Mouse (Mus musculus) limb, embryonic 12.5 days (tissue): ENCODE data around the gene Rad21l. TPM values are rescaled to one million over a fixed set of nuclear protein-coding genes. Genes with fewer than 3 reads are reported as not detected.

Source experiments
- polyA plus RNA-seq: library from polyadenylated mRNA; unstranded; fragments of >200 nt; fragmentation: Nextera tagmentation; extraction: Ambion mirVana; gene quantifications from 2 replicates; pipeline ENCODE4 v1.2.1, GENCODE M21; 2016

Rad21l gene
- polyA plus RNA-seq, 1 experiment from 2014 or later = not detected

Other genes with a start within 250 kb of the Rad21l start
- not detected in 2 replicates for gene 4921509C19Rik, start 192.4 kb downstream of the Rad21l start, polyA plus RNA-seq
- 279 and 285 TPM in 2 replicates for gene Nsfl1c, start 174.4 kb downstream of the Rad21l start, polyA plus RNA-seq
- gene Fkbp1a, start 126.0 kb downstream of the Rad21l start, polyA plus RNA-seq = 420 and 428 TPM in 2 replicates
- gene Sdcbp2, start 95.9 kb downstream of the Rad21l start, polyA plus RNA-seq = 0.34 and 1.2 TPM in 2 replicates
- gene Snph, start 35.9 kb downstream of the Rad21l start, polyA plus RNA-seq = 0.29 and 0.44 TPM in 2 replicates
- gene Tmem74b, start 33.5 kb upstream of the Rad21l start, polyA plus RNA-seq = 2.2 and 3.1 TPM in 2 replicates
- gene Psmf1, start 75.7 kb upstream of the Rad21l start, polyA plus RNA-seq = 47.2 and 50.1 TPM in 2 replicates
- gene Rspo4, start 174.4 kb upstream of the Rad21l start, polyA plus RNA-seq = 1.3 and 1.4 TPM in 2 replicates
- 0.11 and 0.26 TPM in 2 replicates for gene Angpt4, start 242.7 kb upstream of the Rad21l start, polyA plus RNA-seq